Mouse (Mus musculus) heart, adult 2 months (tissue): ENCODE data around the gene Jmjd6. TPM values are rescaled to one million over a fixed set of nuclear protein-coding genes. Genes with fewer than 3 reads are reported as not detected.
A peak's percentile ranks its signal among the peaks of the same experiment; 100 is the strongest.

Source experiments
- DNase-seq, 2 experiments: peaks; one replicate each; pipeline ENCODE4 v3.0.0; 2021
- H3K27ac ChIP-seq: fragments of 200-600 bp; 2 replicates; pipeline ENCODE4 v1.8.1; 2022
- H3K27me3 ChIP-seq: fragments of 200-500 bp; 2 replicates; pipeline ENCODE4 v1.6.1; 2012; ENCODE audit warnings: mild to moderate bottlenecking, low read length, inconsistent platforms, mixed read lengths; ENCODE audit not compliant: control insufficient read depth, insufficient read depth
- H3K36me3 ChIP-seq: fragments of 200-500 bp; 2 replicates; pipeline ENCODE4 v1.6.1; 2012; ENCODE audit warnings: low read length, inconsistent platforms; ENCODE audit not compliant: control insufficient read depth, insufficient read depth
- H3K4me1 ChIP-seq: fragments of 200-500 bp; 2 replicates; pipeline ENCODE4 v1.6.1; 2011; ENCODE audit warnings: low read length; ENCODE audit not compliant: control insufficient read depth, insufficient read depth
- H3K4me3 ChIP-seq: fragments of 200-600 bp; 2 replicates; pipeline ENCODE4 v1.8.1; 2022
- H3K79me2 ChIP-seq: fragments of 200-500 bp; replicated peaks from 2 replicates; pipeline ENCODE4 v1.6.1; 2012; ENCODE audit warnings: mild to moderate bottlenecking, inconsistent platforms, low read length, moderate library complexity, mixed read lengths; ENCODE audit not compliant: control insufficient read depth, insufficient read depth
- H3K9ac ChIP-seq: fragments of 200-500 bp; 2 replicates; pipeline ENCODE4 v1.6.1; 2012; ENCODE audit warnings: low read depth, mild to moderate bottlenecking, control low read depth, inconsistent platforms, low read length, mixed read lengths
- CTCF ChIP-seq: fragments of 200-600 bp; IDR thresholded peaks from 2 replicates; pipeline ENCODE4 v1.8.1; 2022; ENCODE audit warnings: antibody characterized with exemption, mild to moderate bottlenecking, moderate library complexity
- EP300 ChIP-seq: fragments of 200-500 bp; IDR thresholded peaks from 2 replicates; pipeline ENCODE4 v1.6.1; 2011; ENCODE audit warnings: low read depth, low read length, control low read depth; ENCODE audit not compliant: insufficient read depth
- POLR2A ChIP-seq: fragments of 200-500 bp; IDR thresholded peaks from 2 replicates; pipeline ENCODE4 v1.6.1; 2011; ENCODE audit warnings: mild to moderate bottlenecking, low read depth, low read length, control low read depth; ENCODE audit not compliant: insufficient read depth
- WGBS: fragments of 180-500 bp; shearing (Covaris S2); methylation state at CpG from one replicate; pipeline ENCODE4 v1.1.7; 2018; 5-methylcytosine and 5-hydroxymethylcytosine counted together
- intact Hi-C: fragments of 180-260 bp; cut with DNase I; formaldehyde crosslinking; loops from one replicate; pipeline ENCODE4 v1.15.1; 2025
- polyA plus RNA-seq: library from polyadenylated mRNA; depleted of rRNA; stranded (reverse); fragments of >200 nt; gene quantifications from 2 replicates; pipeline ENCODE4 v1.2.3, GENCODE M21; 2012
- total RNA-seq, 2 experiments: library from RNA; stranded (reverse); gene quantifications; 2 replicates each; pipeline ENCODE4 v1.2.3; 2021

Gene Jmjd6
- total and polyA plus RNA-seq, 3 experiments: 14.6 to 37.4 (median 34.1) TPM

GRCm38 (mm10) chr11:116819932-116820593 lies 23.2 kb downstream of the Jmjd6 start:
- Histone ChIP-seq H3K4me3 (no peak overlapping the region), H3K36me3 (no peaks in the 10 kb centered on the region), H3K79me2 (peaks cover 2% of the 10 kb centered on the region), H3K9ac (no peak overlapping the region), H3K27me3 (no peaks in the 10 kb centered on the region), H3K4me1 (peaks cover 30% of the 10 kb centered on the region), H3K27ac (peak overlapping the region; percentile 79)
- intact Hi-C loops: loop anchor here (10.0 kb wide), 1 partner anchor 325 kb away; the partner anchor contains the start of gene Prpsap1
- TF ChIP-seq POLR2A (no peak), EP300 (no peak), CTCF (no peak)
- 49% methylated on average over 5 of the region's 5 CpGs for WGBS
- no peak for DNase-seq

GRCm38 (mm10) chr11:116818722-116819121 lies 24.5 kb downstream of the Jmjd6 start:
- H3K4me1 ChIP-seq: peaks cover 36% of the 10 kb centered on the region
- H3K36me3 ChIP-seq: no peaks in the 10 kb centered on the region
- TF ChIP-seq POLR2A (no peak), EP300 (no peak), CTCF (no peak)
- H3K27ac ChIP-seq: no peak overlapping the region
- no peaks in the 10 kb centered on the region for H3K27me3 ChIP-seq
- H3K9ac ChIP-seq: no peak overlapping the region
- intact Hi-C loops: loop anchor here (10.0 kb wide), 1 partner anchor 324 kb away; the partner anchor contains the start of gene Prpsap1
- H3K4me3 ChIP-seq: no peak overlapping the region
- WGBS: 56% methylated on average over 8 of the region's 8 CpGs
- no peak for DNase-seq
- peaks cover 2% of the 10 kb centered on the region for H3K79me2 ChIP-seq

- no peaks in the 10 kb centered on the region; the same call in none of the 2 replicates for H3K79me2 ChIP-seq
- no peaks in the 10 kb centered on the region for H3K27me3 ChIP-seq
- no peak for DNase-seq
- no peak overlapping the region for H3K9ac ChIP-seq
- H3K4me1 ChIP-seq: peaks cover 48% of the 10 kb centered on the region
- intact Hi-C loops: loop anchor here (10.0 kb wide), 1 partner anchor 323 kb away; the partner anchor contains the start of gene Prpsap1
- peak overlapping the region; percentile 12; the same call in 1 of the 2 replicates for H3K27ac ChIP-seq
- no peak overlapping the region for H3K4me3 ChIP-seq
- TF ChIP-seq POLR2A: no peak
- TF ChIP-seq CTCF: no peak
- TF ChIP-seq EP300: no peak
- H3K36me3 ChIP-seq: no peaks in the 10 kb centered on the region
- 87% methylated on average over 5 of the region's 5 CpGs for WGBS
These were observed 25.7 kb downstream of the Jmjd6 start for GRCm38 (mm10) chr11:116817567-116817966.

GRCm38 (mm10) chr11:116816769-116817168 lies 26.5 kb downstream of the Jmjd6 start:
- peak in 1 of 2 experiments; percentile 59 for DNase-seq
- Histone ChIP-seq H3K4me1 (peaks cover 45% of the 10 kb centered on the region), H3K79me2 (no peaks in the 10 kb centered on the region; the same call in 1 of the 2 replicates), H3K27ac (peak overlapping the region; percentile 26), H3K36me3 (no peaks in the 10 kb centered on the region), H3K4me3 (no peak overlapping the region), H3K27me3 (no peaks in the 10 kb centered on the region), H3K9ac (no peak overlapping the region)
- TF ChIP-seq EP300 (peak; percentile 60; the same call in 1 of the 2 replicates), CTCF (no peak)
- 35% methylated on average over 5 of the region's 5 CpGs for WGBS
- intact Hi-C loops: loop anchor here (10.0 kb wide), 1 partner anchor 322 kb away; the partner anchor contains the start of gene Prpsap1

- no peak for DNase-seq
- 38% methylated on average over 7 of the region's 7 CpGs for WGBS
- intact Hi-C loops: loop anchor here (10.0 kb wide), 1 partner anchor 320 kb away; the partner anchor contains the start of gene Prpsap1
- Histone ChIP-seq H3K79me2 (no peaks in the 10 kb centered on the region; the same call in 1 of the 2 replicates), H3K4me1 (peaks cover 30% of the 10 kb centered on the region), H3K4me3 (no peak overlapping the region), H3K27ac (peak overlapping the region; percentile 91), H3K36me3 (no peaks in the 10 kb centered on the region), H3K9ac (peak overlapping the region; percentile 47), H3K27me3 (no peaks in the 10 kb centered on the region)
- no peak for TF ChIP-seq POLR2A
- TF ChIP-seq EP300: 0 out of 2 replicates have a peak, but pooled peaks have one; percentile 5
- no peak for TF ChIP-seq CTCF
These were observed 28.3 kb downstream of the Jmjd6 start for GRCm38 (mm10) chr11:116814884-116815415.
